Mouse (Mus musculus) bone marrow, adult 2 months (tissue): ENCODE data around the gene Clip1. TPM values are rescaled to one million over a fixed set of nuclear protein-coding genes. Genes with fewer than 3 reads are reported as not detected.

Experiments
- H3K27ac ChIP-seq: fragments of 200-500 bp; 2 replicates; pipeline ENCODE4 v1.5.1; 2012; ENCODE audit warnings: low read depth, mild to moderate bottlenecking, control low read depth, inconsistent platforms, low read length; ENCODE audit not compliant: control insufficient read depth, poor library complexity, insufficient read depth
- H3K4me1 ChIP-seq: fragments of 200-500 bp; 2 replicates; pipeline ENCODE4 v1.6.1; 2011; ENCODE audit warnings: low read length; ENCODE audit not compliant: control insufficient read depth, insufficient read depth
- H3K4me3 ChIP-seq: fragments of 200-500 bp; replicated peaks from 2 replicates; pipeline ENCODE3; 2011; ENCODE audit warnings: mild to moderate bottlenecking, low read depth, low read length, control low read depth; ENCODE audit not compliant: control insufficient read depth
- CTCF ChIP-seq: fragments of 200-500 bp; IDR thresholded peaks from 2 replicates; pipeline ENCODE4 v1.5.1; 2011; ENCODE audit warnings: low read length, control low read depth; ENCODE audit not compliant: control insufficient read depth, insufficient read depth
- POLR2A ChIP-seq: fragments of 200-500 bp; IDR thresholded peaks from 2 replicates; pipeline ENCODE4 v1.6.1; 2011; ENCODE audit warnings: low read depth, mild to moderate bottlenecking, control low read depth, low read length, borderline replicate concordance; ENCODE audit not compliant: control insufficient read depth
- WGBS: fragments of 180-500 bp; shearing (Covaris S2); methylation state at CpG from one replicate; pipeline ENCODE4 v1.1.7; 2018; 5-methylcytosine and 5-hydroxymethylcytosine counted together
- polyA plus RNA-seq: library from polyadenylated mRNA; stranded (reverse); fragments of >200 nt; gene quantifications from 2 replicates; pipeline ENCODE4 v1.2.4, GENCODE M21; 2011; ENCODE audit warnings: low replicate concordance; ENCODE audit not compliant: missing spikeins, insufficient read depth, insufficient read length

Gene Clip1
- polyA plus RNA-seq, 1 experiment, result 29.8 TPM

DNA sequence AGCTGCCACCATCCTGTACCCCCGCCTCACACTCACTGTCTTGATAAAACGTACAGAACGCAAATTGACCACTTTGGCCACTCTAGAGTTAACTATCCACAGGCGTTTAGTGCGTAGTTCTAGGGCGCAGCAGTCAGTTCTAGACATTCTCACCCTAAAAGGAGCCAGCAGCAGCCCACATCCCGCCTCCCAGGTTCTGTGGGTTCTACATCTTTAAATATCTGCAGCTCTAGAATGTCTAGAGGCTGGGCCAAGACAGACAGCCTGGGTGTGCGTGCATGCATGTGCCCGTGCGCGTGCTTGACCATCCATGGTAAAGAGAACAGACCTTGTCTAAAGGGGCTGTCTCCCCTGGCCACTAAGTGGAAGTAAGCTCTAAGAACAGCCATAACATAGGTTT is 123.3 kb downstream of the Clip1 start:
- no peak overlapping the region for H3K4me3 ChIP-seq
- no peak for TF ChIP-seq CTCF
- H3K27ac ChIP-seq, result no peak overlapping the region
- no peaks in the 10 kb centered on the region for H3K4me1 ChIP-seq
- WGBS, result 91% methylated on average over 11 of the region's 11 CpGs

DNA sequence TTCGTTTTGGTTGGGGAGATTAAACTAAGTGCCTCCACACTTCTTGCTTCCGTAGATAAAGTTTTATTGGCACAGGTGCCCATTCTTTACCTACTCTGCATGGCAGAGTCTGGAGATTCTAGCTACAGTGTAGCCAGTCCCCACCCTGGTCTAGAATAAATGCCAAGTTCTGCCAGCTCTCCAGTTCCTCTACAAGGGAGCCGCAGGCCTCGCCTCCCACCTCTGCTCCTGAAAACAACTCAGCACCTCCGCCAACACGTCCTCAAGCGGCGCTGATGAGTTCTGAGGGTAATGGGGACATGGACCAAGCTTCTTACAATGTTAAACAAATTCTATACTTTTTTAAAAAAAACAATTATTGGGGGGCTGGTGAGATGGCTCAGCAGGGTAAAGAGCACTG is 124.8 kb downstream of the Clip1 start:
- H3K4me1 ChIP-seq, result no peaks in the 10 kb centered on the region
- TF ChIP-seq CTCF (no peak), POLR2A (no peak)
- H3K27ac ChIP-seq, result no peak overlapping the region
- 90% methylated on average over 8 of the region's 8 CpGs for WGBS
- H3K4me3 ChIP-seq, result no peak overlapping the region

DNA sequence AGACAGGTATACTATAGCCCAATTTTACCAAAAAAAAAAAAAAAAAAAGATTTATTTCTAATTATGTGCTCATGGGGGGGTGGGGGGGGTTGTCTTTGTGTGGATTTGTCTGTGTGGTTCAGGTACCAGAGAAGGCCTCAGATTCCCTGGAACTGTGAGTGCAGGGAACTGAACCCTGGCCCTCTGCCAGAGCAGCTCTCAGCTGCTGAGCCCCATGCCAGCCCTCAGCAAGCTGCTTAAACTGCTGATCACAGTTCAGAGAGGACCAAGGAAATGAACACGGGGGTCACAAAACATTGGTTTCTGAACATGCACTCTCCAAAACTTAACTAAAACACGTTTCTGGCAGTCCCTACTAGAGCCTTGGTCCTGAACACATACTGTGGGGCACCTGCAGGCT is 128.0 kb downstream of the Clip1 start:
- Histone ChIP-seq H3K4me3 (no peak overlapping the region), H3K27ac (no peak overlapping the region), H3K4me1 (no peaks in the 10 kb centered on the region)
- 63% methylated on average over 2 of the region's 2 CpGs for WGBS
- TF ChIP-seq CTCF (no peak), POLR2A (no peak)

DNA sequence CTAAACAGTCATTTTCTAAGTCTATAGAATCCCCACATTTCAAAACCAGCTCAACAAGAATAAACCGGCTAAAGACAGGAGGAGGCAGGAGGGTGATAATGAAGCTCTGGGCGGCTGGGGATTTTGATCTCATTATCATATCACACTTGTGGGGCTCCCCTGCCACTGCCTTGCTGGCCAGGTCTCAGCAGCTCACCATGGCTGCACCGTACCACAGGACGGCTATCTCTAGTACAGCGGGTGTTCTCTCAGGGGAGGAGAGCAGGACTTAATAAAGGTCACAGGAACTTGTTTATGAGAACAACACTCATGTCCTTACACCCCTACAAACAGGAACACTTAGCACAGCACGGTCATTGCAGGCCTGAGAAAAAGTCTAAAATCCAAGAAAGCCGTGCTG is 128.7 kb downstream of the Clip1 start:
- TF ChIP-seq POLR2A, result no peak
- no peak for TF ChIP-seq CTCF
- 71% methylated on average over 7 of the region's 7 CpGs for WGBS
- no peak overlapping the region for H3K27ac ChIP-seq
- H3K4me3 ChIP-seq, result no peak overlapping the region
- no peaks in the 10 kb centered on the region for H3K4me1 ChIP-seq

DNA sequence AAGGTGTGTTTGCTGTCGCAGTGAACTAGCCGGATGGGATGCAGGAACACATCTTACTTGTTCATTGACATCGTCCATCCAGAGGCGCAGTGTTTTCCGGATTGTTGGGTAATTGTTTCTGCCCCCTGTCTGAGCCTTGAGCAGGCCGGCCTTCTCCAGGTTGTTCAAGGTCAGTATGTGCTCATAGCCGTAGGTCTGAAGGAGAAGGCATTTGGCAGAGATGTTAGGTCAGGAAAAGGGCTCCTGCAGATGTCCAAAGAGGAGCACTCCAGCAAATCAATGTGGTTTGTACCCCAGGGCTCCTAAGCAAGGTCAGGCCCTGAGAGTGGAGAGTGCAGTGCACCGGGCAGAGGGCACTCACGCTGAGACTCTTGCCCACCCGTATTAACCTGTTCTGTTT is 150.6 kb downstream of the Clip1 start:
- Histone ChIP-seq H3K4me1 (no peaks in the 10 kb centered on the region), H3K4me3 (no peak overlapping the region), H3K27ac (no peak overlapping the region)
- TF ChIP-seq CTCF, result no peak
- TF ChIP-seq POLR2A, result no peak
- 94% methylated on average over 10 of the region's 10 CpGs for WGBS

DNA sequence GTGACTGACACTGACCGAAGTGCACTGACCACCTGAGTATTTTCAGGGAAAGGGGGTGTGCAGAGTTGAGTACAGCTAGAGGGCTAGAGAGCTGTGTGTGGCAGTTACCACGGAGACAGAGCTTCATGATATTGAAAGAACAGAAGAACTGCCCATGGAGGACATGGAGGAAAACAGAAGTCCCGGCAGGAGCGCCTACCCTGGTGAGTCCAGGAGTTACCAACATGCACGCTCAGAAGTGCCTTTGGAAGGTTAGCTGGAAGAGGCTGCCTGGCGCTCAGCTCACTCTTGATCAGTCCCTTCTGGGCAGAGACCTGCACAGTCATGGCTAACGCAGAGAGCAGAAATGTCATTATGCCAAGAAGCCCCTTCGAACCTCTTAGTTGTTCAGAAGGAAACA is 154.4 kb downstream of the Clip1 start:
- Histone ChIP-seq H3K27ac (no peak overlapping the region), H3K4me1 (no peaks in the 10 kb centered on the region), H3K4me3 (no peak overlapping the region)
- 90% methylated on average over 8 of the region's 8 CpGs for WGBS
- TF ChIP-seq POLR2A (no peak), CTCF (no peak)

DNA sequence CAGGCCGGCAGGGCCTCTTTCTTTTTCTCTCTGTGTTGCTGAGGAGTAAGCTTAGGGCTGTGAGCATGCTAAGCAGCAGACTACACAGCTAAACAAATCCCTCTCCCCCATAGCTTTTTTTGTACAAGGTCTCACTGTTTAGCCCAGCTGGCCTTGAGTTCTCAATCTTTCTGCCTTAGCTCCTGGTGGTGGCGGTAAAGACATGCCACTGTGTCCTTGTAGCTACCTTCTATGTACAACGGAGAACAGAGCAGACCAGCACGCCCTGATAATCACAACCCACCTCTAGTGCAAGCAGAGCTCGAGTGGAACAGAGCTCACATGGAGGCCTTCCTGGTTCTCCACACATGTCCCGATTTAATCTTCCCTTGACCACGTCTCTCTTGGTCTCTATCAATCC is 155.8 kb downstream of the Clip1 start:
- H3K27ac ChIP-seq, result no peak overlapping the region
- no peak for TF ChIP-seq CTCF
- no peak for TF ChIP-seq POLR2A
- 83% methylated on average over 7 of the region's 7 CpGs for WGBS
- H3K4me3 ChIP-seq, result no peak overlapping the region
- H3K4me1 ChIP-seq, result peaks cover 2% of the 10 kb centered on the region

Other genes starting within 250 kb of the Clip1 start
- gene Lrrc43, start 195.3 kb downstream of the Clip1 start, polyA plus RNA-seq, result not detected in 2 replicates
- 1.8 TPM in 1 of 2 replicates, not detected in the other for gene Il31, start 195.1 kb downstream of the Clip1 start, polyA plus RNA-seq
- not detected in 2 replicates for gene B3gnt4, start 174.2 kb downstream of the Clip1 start, polyA plus RNA-seq
- gene Diablo, start 160.4 kb downstream of the Clip1 start, polyA plus RNA-seq, result 26.6 and 36.7 TPM in 2 replicates
- 1.3 TPM in 1 of 2 replicates, not detected in the other for gene Gm49027, start 159.1 kb downstream of the Clip1 start, polyA plus RNA-seq
- 12.4 and 29.0 TPM in 2 replicates for gene Vps33a, start 111.6 kb downstream of the Clip1 start, polyA plus RNA-seq
- gene Zcchc8, start 36.5 kb upstream of the Clip1 start, polyA plus RNA-seq, result 49.3 and 59.7 TPM in 2 replicates
- gene Rsrc2, start 64.8 kb upstream of the Clip1 start, polyA plus RNA-seq, result 91.2 and 155 TPM in 2 replicates
- 34.2 and 35.7 TPM in 2 replicates for gene Kntc1, start 65.1 kb upstream of the Clip1 start, polyA plus RNA-seq
- gene Hcar2, start 180.9 kb upstream of the Clip1 start, polyA plus RNA-seq, result 3.6 TPM in 1 of 2 replicates, not detected in the other
- gene Hcar1, start 195.4 kb upstream of the Clip1 start, polyA plus RNA-seq, result not detected in 2 replicates
- 28.4 and 41.1 TPM in 2 replicates for gene Denr, start 222.6 kb upstream of the Clip1 start, polyA plus RNA-seq
- 6.9 TPM in 1 of 2 replicates, not detected in the other for gene Gm43518, start 242.8 kb upstream of the Clip1 start, polyA plus RNA-seq
- gene Ccdc62, start 246.1 kb upstream of the Clip1 start, polyA plus RNA-seq, result 6.0 and 10.6 TPM in 2 replicates